Mouse (Mus musculus): ENCODE measurements at regions not wholly inside any gene's neighbourhood (a gene's known extent, or its start where the extent isn't known, plus 50 kb on each side); places are given as distances from the start of the nearest gene placed in this dataset.

DNA sequence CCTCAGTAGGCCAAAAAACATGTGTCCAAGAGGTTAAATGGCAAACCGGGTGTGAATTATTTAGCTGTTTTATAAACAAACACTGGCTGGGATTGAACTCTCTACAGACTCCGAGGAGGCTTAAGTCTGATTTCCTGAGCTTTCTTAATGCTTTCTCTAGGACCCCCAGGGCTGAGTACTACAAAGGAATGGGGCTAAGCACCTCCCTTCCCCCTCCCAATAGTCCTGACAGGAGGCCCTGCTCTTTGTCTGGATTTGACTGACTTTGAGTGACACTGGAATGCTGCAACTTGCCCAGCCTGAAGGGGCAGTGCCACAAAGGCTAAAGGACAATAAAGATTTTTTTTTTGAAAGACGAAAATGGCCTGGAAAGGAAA is 647.1 kb downstream of the Adgrl2 start:
- TF ChIP-seq POLR2A (IDR thresholded peaks at IDR 0.05; ENCODE audit: extremely low read depth, insufficient read depth, low read length): no peak
- TF ChIP-seq CTCF (IDR thresholded peaks at IDR 0.05; ENCODE audit: extremely low read depth, insufficient read depth, low read length): no peak
